Mouse (Mus musculus): ENCODE data around the gene N4bp1. TPM values are rescaled to one million over a fixed set of nuclear protein-coding genes. Genes with fewer than 3 reads are reported as not detected.

N4bp1 gene
- polyA plus RNA-seq, 1 experiment = 13.2 TPM

- H3K27ac ChIP-seq (ENCODE audit: insufficient read depth, low read depth, low read length) = no peak overlapping the region
- H3K36me3 ChIP-seq (ENCODE audit: control insufficient read depth, insufficient read depth, low read length) = peaks cover 2% of the 10 kb centered on the region
- DNase-seq = no peak
- no peak overlapping the region for H3K4me3 ChIP-seq (ENCODE audit: insufficient read depth, low read depth, low read length)
- no peak for TF ChIP-seq CTCF (conservative IDR thresholded peaks at IDR 0.05; ENCODE audit: insufficient read depth, insufficient read length, low read depth, low read length)
- TF ChIP-seq POLR2A (IDR thresholded peaks at IDR 0.05; ENCODE audit: low read depth, low read length) = no peak
- WGBS = 76% methylated on average over 6 of the region's 6 CpGs
- H3K4me1 ChIP-seq (ENCODE audit: control insufficient read depth, insufficient read depth, low read length) = no peaks in the 10 kb centered on the region
- no peaks in the 10 kb centered on the region for H3K27me3 ChIP-seq (replicated peaks; ENCODE audit: control insufficient read depth, insufficient read depth, low read length)
Measured at GRCm38 (mm10) chr8:86848401-86848800, 36.7 kb downstream of the N4bp1 start.

GRCm38 (mm10) chr8:86847091-86847490 lies 38.0 kb downstream of the N4bp1 start:
- no peaks in the 10 kb centered on the region for H3K27me3 ChIP-seq (replicated peaks; ENCODE audit: control insufficient read depth, insufficient read depth, low read length)
- H3K4me3 ChIP-seq (ENCODE audit: insufficient read depth, low read depth, low read length) = no peak overlapping the region
- no peak for TF ChIP-seq POLR2A (IDR thresholded peaks at IDR 0.05; ENCODE audit: low read depth, low read length)
- TF ChIP-seq CTCF (conservative IDR thresholded peaks at IDR 0.05; ENCODE audit: insufficient read depth, insufficient read length, low read depth, low read length) = no peak
- no peak overlapping the region for H3K27ac ChIP-seq (ENCODE audit: insufficient read depth, low read depth, low read length)
- DNase-seq = no peak
- H3K4me1 ChIP-seq (ENCODE audit: control insufficient read depth, insufficient read depth, low read length) = no peaks in the 10 kb centered on the region
- H3K36me3 ChIP-seq (ENCODE audit: control insufficient read depth, insufficient read depth, low read length) = peaks cover 2% of the 10 kb centered on the region
- 64% methylated on average over 3 of the region's 3 CpGs for WGBS

GRCm38 (mm10) chr8:86845875-86846274 lies 39.2 kb downstream of the N4bp1 start:
- DNase-seq = no peak
- 96% methylated on average over 5 of the region's 5 CpGs for WGBS
- H3K27ac ChIP-seq (ENCODE audit: insufficient read depth, low read depth, low read length) = no peak overlapping the region
- H3K4me3 ChIP-seq (ENCODE audit: insufficient read depth, low read depth, low read length) = no peak overlapping the region
- no peak for TF ChIP-seq CTCF (conservative IDR thresholded peaks at IDR 0.05; ENCODE audit: insufficient read depth, insufficient read length, low read depth, low read length)
- H3K27me3 ChIP-seq (replicated peaks; ENCODE audit: control insufficient read depth, insufficient read depth, low read length) = no peaks in the 10 kb centered on the region
- peaks cover 2% of the 10 kb centered on the region for H3K36me3 ChIP-seq (ENCODE audit: control insufficient read depth, insufficient read depth, low read length)
- no peaks in the 10 kb centered on the region for H3K4me1 ChIP-seq (ENCODE audit: control insufficient read depth, insufficient read depth, low read length)

DNA sequence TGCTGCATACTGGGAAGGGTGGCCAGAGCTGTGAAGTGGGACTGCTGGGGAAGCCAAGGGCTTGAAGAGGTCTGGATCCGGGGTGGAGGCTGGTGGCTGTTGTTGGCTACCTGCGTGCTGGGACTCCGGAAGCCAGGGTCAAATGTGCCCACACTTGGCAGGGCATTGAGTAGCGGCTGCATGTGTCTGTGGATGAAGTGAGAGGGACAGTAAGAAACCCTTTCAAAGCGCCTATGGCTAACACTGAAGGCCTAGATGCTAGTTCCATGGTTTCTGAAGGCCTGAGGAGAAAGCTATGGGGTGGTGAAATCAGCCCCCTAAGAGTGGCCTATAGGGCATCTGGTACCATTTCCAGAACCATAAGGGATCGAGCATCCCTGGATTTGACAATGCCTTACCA lies 40.2 kb downstream of the N4bp1 start:
- TF ChIP-seq CTCF (conservative IDR thresholded peaks at IDR 0.05; ENCODE audit: insufficient read depth, insufficient read length, low read depth, low read length) = no peak
- no peak for TF ChIP-seq POLR2A (IDR thresholded peaks at IDR 0.05; ENCODE audit: low read depth, low read length)
- no peaks in the 10 kb centered on the region for H3K4me1 ChIP-seq (ENCODE audit: control insufficient read depth, insufficient read depth, low read length)
- H3K4me3 ChIP-seq (ENCODE audit: insufficient read depth, low read depth, low read length) = no peak overlapping the region
- no peak overlapping the region for H3K27ac ChIP-seq (ENCODE audit: insufficient read depth, low read depth, low read length)
- H3K36me3 ChIP-seq (ENCODE audit: control insufficient read depth, insufficient read depth, low read length) = no peaks in the 10 kb centered on the region; the same call in 1 of the 2 replicates
- no peaks in the 10 kb centered on the region for H3K27me3 ChIP-seq (replicated peaks; ENCODE audit: control insufficient read depth, insufficient read depth, low read length)
- no peak for DNase-seq
- 91% methylated on average over 6 of the region's 6 CpGs for WGBS

DNA sequence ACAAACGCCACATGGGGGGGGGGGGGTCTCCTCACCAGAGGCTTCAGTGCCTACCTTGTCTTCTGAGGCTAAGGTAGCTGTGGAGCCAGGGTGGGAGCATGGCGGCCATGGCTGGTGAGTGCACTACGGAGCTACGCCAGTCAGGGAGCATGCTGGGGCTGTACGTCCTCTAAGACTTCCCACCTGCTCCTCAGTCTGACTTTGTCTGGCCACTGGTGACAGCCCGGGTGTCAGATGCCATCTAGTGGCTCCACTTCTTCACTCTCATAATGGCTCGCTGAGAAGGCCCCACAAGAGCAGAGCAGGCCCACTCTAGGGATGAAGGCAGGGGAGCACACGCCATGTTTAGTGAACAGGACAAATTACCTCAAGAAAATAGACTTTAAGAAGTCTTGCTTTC lies 41.2 kb downstream of the N4bp1 start:
- Histone ChIP-seq H3K4me3 (ENCODE audit: insufficient read depth, low read depth, low read length) (no peak overlapping the region), H3K27ac (ENCODE audit: insufficient read depth, low read depth, low read length) (no peak overlapping the region), H3K4me1 (ENCODE audit: control insufficient read depth, insufficient read depth, low read length) (no peaks in the 10 kb centered on the region), H3K36me3 (ENCODE audit: control insufficient read depth, insufficient read depth, low read length) (no peaks in the 10 kb centered on the region; the same call in 1 of the 2 replicates), H3K27me3 (replicated peaks; ENCODE audit: control insufficient read depth, insufficient read depth, low read length) (no peaks in the 10 kb centered on the region)
- peak; percentile 48 for DNase-seq
- WGBS = 52% methylated on average over 8 of the region's 8 CpGs
- TF ChIP-seq CTCF (conservative IDR thresholded peaks at IDR 0.05; ENCODE audit: insufficient read depth, insufficient read length, low read depth, low read length) (peak; percentile 59), POLR2A (IDR thresholded peaks at IDR 0.05; ENCODE audit: low read depth, low read length) (no peak)

GRCm38 (mm10) chr8:86841556-86842309 lies 43.3 kb downstream of the N4bp1 start:
- TF ChIP-seq CTCF (conservative IDR thresholded peaks at IDR 0.05; ENCODE audit: insufficient read depth, insufficient read length, low read depth, low read length) = no peak
- no peak for TF ChIP-seq POLR2A (IDR thresholded peaks at IDR 0.05; ENCODE audit: low read depth, low read length)
- Histone ChIP-seq H3K27ac (ENCODE audit: insufficient read depth, low read depth, low read length) (no peak overlapping the region), H3K36me3 (ENCODE audit: control insufficient read depth, insufficient read depth, low read length) (no peaks in the 10 kb centered on the region), H3K4me3 (ENCODE audit: insufficient read depth, low read depth, low read length) (no peak overlapping the region), H3K4me1 (ENCODE audit: control insufficient read depth, insufficient read depth, low read length) (no peaks in the 10 kb centered on the region), H3K27me3 (replicated peaks; ENCODE audit: control insufficient read depth, insufficient read depth, low read length) (no peaks in the 10 kb centered on the region)
- WGBS = 94% methylated on average over 8 of the region's 8 CpGs
- no peak for DNase-seq

- 98% methylated on average over 12 of the region's 12 CpGs for WGBS
- H3K36me3 ChIP-seq (ENCODE audit: control insufficient read depth, insufficient read depth, low read length) = no peaks in the 10 kb centered on the region
Measured at GRCm38 (mm10) chr8:86840120-86840693, 44.9 kb downstream of the N4bp1 start.

More at GRCm38 (mm10) chr8:86840120-86840693, 44.9 kb downstream of the N4bp1 start:
- no peaks in the 10 kb centered on the region for H3K27me3 ChIP-seq (replicated peaks; ENCODE audit: control insufficient read depth, insufficient read depth, low read length)
- DNase-seq = no peak
- no peaks in the 10 kb centered on the region for H3K4me1 ChIP-seq (ENCODE audit: control insufficient read depth, insufficient read depth, low read length)
- no peak for TF ChIP-seq CTCF (conservative IDR thresholded peaks at IDR 0.05; ENCODE audit: insufficient read depth, insufficient read length, low read depth, low read length)
- TF ChIP-seq POLR2A (IDR thresholded peaks at IDR 0.05; ENCODE audit: low read depth, low read length) = no peak
- no peak overlapping the region for H3K27ac ChIP-seq (ENCODE audit: insufficient read depth, low read depth, low read length)
- no peak overlapping the region for H3K4me3 ChIP-seq (ENCODE audit: insufficient read depth, low read depth, low read length)
